Mouse (Mus musculus): ENCODE measurements around the gene Pmm1. TPM values are rescaled to one million over a fixed set of nuclear protein-coding genes. Genes with fewer than 3 reads are reported as not detected.

The Pmm1 gene
- polyA plus RNA-seq, 1 experiment from 2014 or later, result 21.9 TPM

- Histone ChIP-seq H3K27me3 (replicated peaks; ENCODE audit: low read depth, poor library complexity, severe bottlenecking) (peaks cover 12% of the 10 kb centered on the region), H3K4me3 (peak within 1 kb of the TSS; percentile 61), H3K27ac (replicated peaks) (peak within 1 kb of the TSS; percentile 65), H3K9me3 (no peaks in the 10 kb centered on the region), H3K36me3 (replicated peaks) (no peaks in the 10 kb centered on the region), H3K4me1 (peaks cover 39% of the 10 kb centered on the region)
- DNase-seq (ENCODE audit: low spot score), result peak; percentile 68
- under 1% methylated on average over 12 of the region's 12 CpGs for WGBS
These were observed 24.1 kb downstream of the Pmm1 start, which contains the start of gene Csdc2 for GRCm38 (mm10) chr15:81936679-81937078. TSS of gene Csdc2 (plus strand) at chr15:81936759.

GRCm38 (mm10) chr15:81935869-81936637 lies 24.7 kb downstream of the Pmm1 start:
- H3K27me3 ChIP-seq (replicated peaks; ENCODE audit: low read depth, poor library complexity, severe bottlenecking), result peaks cover 12% of the 10 kb centered on the region
- WGBS, result 58% methylated on average over 7 of the region's 7 CpGs
- H3K4me1 ChIP-seq, result peaks cover 39% of the 10 kb centered on the region
- H3K36me3 ChIP-seq (replicated peaks), result no peaks in the 10 kb centered on the region
- DNase-seq (ENCODE audit: low spot score), result no peak
- H3K4me3 ChIP-seq, result peak overlapping the region; percentile 61
- H3K27ac ChIP-seq (replicated peaks), result peak overlapping the region; percentile 65; the same call in 1 of the 2 replicates
- no peaks in the 10 kb centered on the region for H3K9me3 ChIP-seq

- WGBS, result 82% methylated on average over 1 of the region's 1 CpGs
- no peak for DNase-seq (ENCODE audit: low spot score)
- Histone ChIP-seq H3K9me3 (no peaks in the 10 kb centered on the region), H3K4me1 (peaks cover 36% of the 10 kb centered on the region), H3K4me3 (no peak overlapping the region), H3K27me3 (replicated peaks; ENCODE audit: low read depth, poor library complexity, severe bottlenecking) (peaks cover 12% of the 10 kb centered on the region), H3K27ac (replicated peaks) (no peak overlapping the region), H3K36me3 (replicated peaks) (no peaks in the 10 kb centered on the region)
These were observed 26.7 kb downstream of the Pmm1 start for GRCm38 (mm10) chr15:81933986-81934385.

- WGBS, result 48% methylated on average over 12 of the region's 12 CpGs
- Histone ChIP-seq H3K36me3 (replicated peaks) (no peaks in the 10 kb centered on the region), H3K4me1 (peaks cover 26% of the 10 kb centered on the region), H3K27ac (replicated peaks) (no peak overlapping the region; the same call in 1 of the 2 replicates), H3K4me3 (no peak overlapping the region), H3K27me3 (replicated peaks; ENCODE audit: low read depth, poor library complexity, severe bottlenecking) (peaks cover 9% of the 10 kb centered on the region), H3K9me3 (no peaks in the 10 kb centered on the region)
- DNase-seq (ENCODE audit: low spot score), result no peak
These were observed 27.7 kb downstream of the Pmm1 start for GRCm38 (mm10) chr15:81932951-81933470.

GRCm38 (mm10) chr15:81928277-81928676 lies 32.5 kb downstream of the Pmm1 start:
- no peaks in the 10 kb centered on the region for H3K9me3 ChIP-seq
- H3K4me1 ChIP-seq, result peaks cover 33% of the 10 kb centered on the region
- H3K4me3 ChIP-seq, result no peak overlapping the region
- WGBS, result 73% methylated on average over 11 of the region's 11 CpGs
- no peak for DNase-seq (ENCODE audit: low spot score)
- H3K36me3 ChIP-seq (replicated peaks), result peaks cover 8% of the 10 kb centered on the region
- H3K27ac ChIP-seq (replicated peaks), result no peak overlapping the region
- no peaks in the 10 kb centered on the region for H3K27me3 ChIP-seq (replicated peaks; ENCODE audit: low read depth, poor library complexity, severe bottlenecking)

- no peaks in the 10 kb centered on the region for H3K9me3 ChIP-seq
- DNase-seq (ENCODE audit: low spot score), result no peak
- 70% methylated on average over 4 of the region's 4 CpGs for WGBS
- peaks cover 29% of the 10 kb centered on the region for H3K4me1 ChIP-seq
- H3K27me3 ChIP-seq (replicated peaks; ENCODE audit: low read depth, poor library complexity, severe bottlenecking), result no peaks in the 10 kb centered on the region
- H3K36me3 ChIP-seq (replicated peaks), result peaks cover 11% of the 10 kb centered on the region
- H3K27ac ChIP-seq (replicated peaks), result no peak overlapping the region
- no peak overlapping the region for H3K4me3 ChIP-seq
These were observed 33.0 kb downstream of the Pmm1 start for GRCm38 (mm10) chr15:81927741-81928140.

- no peaks in the 10 kb centered on the region for H3K27me3 ChIP-seq (replicated peaks; ENCODE audit: low read depth, poor library complexity, severe bottlenecking)
- H3K9me3 ChIP-seq, result no peaks in the 10 kb centered on the region
- peak overlapping the region; percentile 86 for H3K4me3 ChIP-seq
- H3K36me3 ChIP-seq (replicated peaks), result peaks cover 15% of the 10 kb centered on the region
- H3K27ac ChIP-seq (replicated peaks), result peak overlapping the region; percentile 86
- DNase-seq (ENCODE audit: low spot score), result no peak
- 38% methylated on average over 9 of the region's 9 CpGs for WGBS
- peaks cover 28% of the 10 kb centered on the region for H3K4me1 ChIP-seq
These were observed 34.3 kb downstream of the Pmm1 start for GRCm38 (mm10) chr15:81926446-81926822.

GRCm38 (mm10) chr15:81925760-81926445 lies 34.8 kb downstream of the Pmm1 start, which contains the start of gene Polr3h:
TSS of gene Polr3h (minus strand) at chr15:81926240.
- no peaks in the 10 kb centered on the region for H3K9me3 ChIP-seq
- H3K36me3 ChIP-seq (replicated peaks), result peaks cover 15% of the 10 kb centered on the region
- DNase-seq (ENCODE audit: low spot score), result peak; percentile 99
- H3K27ac ChIP-seq (replicated peaks), result peak within 1 kb of the TSS; percentile 86
- peaks cover 28% of the 10 kb centered on the region for H3K4me1 ChIP-seq
- WGBS, result under 1% methylated on average over 54 of the region's 54 CpGs
- H3K27me3 ChIP-seq (replicated peaks; ENCODE audit: low read depth, poor library complexity, severe bottlenecking), result no peaks in the 10 kb centered on the region
- peak within 1 kb of the TSS; percentile 86 for H3K4me3 ChIP-seq

GRCm38 (mm10) chr15:81924933-81925332 lies 35.8 kb downstream of the Pmm1 start:
- Histone ChIP-seq H3K27ac (replicated peaks) (no peak overlapping the region), H3K4me3 (peak overlapping the region; percentile 86), H3K27me3 (replicated peaks; ENCODE audit: low read depth, poor library complexity, severe bottlenecking) (no peaks in the 10 kb centered on the region), H3K4me1 (peaks cover 28% of the 10 kb centered on the region), H3K36me3 (replicated peaks) (peaks cover 20% of the 10 kb centered on the region), H3K9me3 (no peaks in the 10 kb centered on the region)
- WGBS, result 89% methylated on average over 11 of the region's 11 CpGs
- no peak for DNase-seq (ENCODE audit: low spot score)

- Histone ChIP-seq H3K36me3 (replicated peaks) (peaks cover 44% of the 10 kb centered on the region), H3K4me1 (peaks cover 23% of the 10 kb centered on the region), H3K27ac (replicated peaks) (no peak overlapping the region), H3K4me3 (no peak overlapping the region), H3K9me3 (no peaks in the 10 kb centered on the region), H3K27me3 (replicated peaks; ENCODE audit: low read depth, poor library complexity, severe bottlenecking) (no peaks in the 10 kb centered on the region)
- DNase-seq (ENCODE audit: low spot score), result no peak
- WGBS, result 77% methylated on average over 5 of the region's 5 CpGs
These were observed 39.5 kb downstream of the Pmm1 start for GRCm38 (mm10) chr15:81921255-81921654.

- DNase-seq (ENCODE audit: low spot score), result no peak
- Histone ChIP-seq H3K27ac (replicated peaks) (no peak overlapping the region), H3K36me3 (replicated peaks) (peaks cover 49% of the 10 kb centered on the region), H3K27me3 (replicated peaks; ENCODE audit: low read depth, poor library complexity, severe bottlenecking) (no peaks in the 10 kb centered on the region), H3K9me3 (no peaks in the 10 kb centered on the region), H3K4me1 (peaks cover 18% of the 10 kb centered on the region), H3K4me3 (no peak overlapping the region)
- 86% methylated on average over 10 of the region's 10 CpGs for WGBS
These were observed 40.0 kb downstream of the Pmm1 start for GRCm38 (mm10) chr15:81920546-81921217.

GRCm38 (mm10) chr15:81919062-81919461 lies 41.7 kb downstream of the Pmm1 start:
- WGBS, result 83% methylated on average over 5 of the region's 5 CpGs
- H3K36me3 ChIP-seq (replicated peaks), result peaks cover 66% of the 10 kb centered on the region

More at GRCm38 (mm10) chr15:81919062-81919461, 41.7 kb downstream of the Pmm1 start:
- no peak overlapping the region for H3K4me3 ChIP-seq
- H3K27me3 ChIP-seq (replicated peaks; ENCODE audit: low read depth, poor library complexity, severe bottlenecking), result no peaks in the 10 kb centered on the region
- no peaks in the 10 kb centered on the region for H3K9me3 ChIP-seq
- DNase-seq (ENCODE audit: low spot score), result no peak
- H3K4me1 ChIP-seq, result 0 out of 2 replicates have a peak, but pooled peaks cover 3% of the 10 kb centered on the region
- no peak overlapping the region for H3K27ac ChIP-seq (replicated peaks)

Data from embryonic facial prominence, embryonic 10.5 days (tissue).